Mouse (Mus musculus): ENCODE measurements around the gene Avpr1a.

Avpr1a gene

DNA sequence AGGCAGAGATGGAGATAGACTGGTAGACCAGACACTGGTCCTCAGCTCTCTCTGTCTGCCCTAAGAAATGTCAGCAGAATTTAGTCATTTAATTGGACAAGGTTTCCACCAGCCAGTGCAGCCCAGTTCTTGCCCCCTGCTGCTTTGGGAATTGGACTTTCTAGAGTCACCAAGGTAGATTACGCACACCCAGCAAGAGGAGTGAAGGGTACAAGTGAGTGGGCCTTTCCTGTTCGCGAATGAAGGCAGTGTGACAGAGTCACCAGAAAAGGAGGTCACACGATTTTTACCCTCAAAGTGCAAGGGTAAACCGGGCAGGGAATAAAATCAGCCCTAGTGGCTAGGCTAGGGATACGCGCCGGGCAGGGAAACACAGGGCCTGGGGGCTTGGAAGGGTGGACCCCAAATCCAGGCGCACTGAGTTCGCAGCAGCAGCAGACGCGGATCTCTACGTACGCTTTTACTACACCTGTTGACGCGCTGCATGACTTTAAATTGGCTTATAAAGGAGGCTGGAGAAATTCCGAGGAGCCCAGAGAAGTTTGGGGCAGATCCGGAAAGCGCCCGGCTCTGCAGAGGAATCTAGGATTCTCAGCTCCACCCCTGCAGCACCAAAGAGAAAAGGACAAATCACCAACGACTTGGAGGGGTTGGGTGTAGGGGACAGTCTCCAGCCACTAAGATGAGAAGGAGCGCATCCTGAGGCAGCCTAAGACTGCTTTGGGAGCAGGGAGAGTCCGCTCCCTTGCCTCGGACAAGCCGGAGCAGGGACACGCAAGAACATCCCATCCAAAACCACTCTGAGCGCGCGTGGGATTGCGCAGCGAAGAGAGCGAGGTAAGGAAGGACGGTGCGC lies at the start of gene Avpr1a:
TSS of gene Avpr1a (plus strand) at position 639 of the 856 bp plus-strand sequence.
- peak in 1 of 2 experiments; percentile 2 for DNase-seq (ENCODE audit: low spot score in 2 of 2)

DNA sequence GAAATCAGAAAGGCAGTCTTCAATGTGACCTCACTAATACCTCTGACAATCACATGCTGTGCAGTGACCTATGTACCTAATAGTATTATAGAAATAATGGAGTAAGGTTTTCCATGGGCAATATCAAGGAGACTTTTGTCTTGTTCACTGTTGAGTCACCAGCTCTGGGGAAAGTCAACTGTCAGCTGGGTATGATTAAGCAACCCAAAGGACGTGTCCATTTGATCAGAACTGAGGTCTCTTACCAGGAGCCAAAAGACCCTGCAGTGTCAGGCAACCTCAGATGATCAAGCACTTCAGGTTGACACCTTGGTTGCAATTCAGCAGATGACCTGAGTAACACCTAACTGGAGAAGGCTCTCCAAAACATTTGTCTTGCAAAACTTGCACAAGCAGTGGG lies 46.0 kb upstream of the Avpr1a start:
- DNase-seq (ENCODE audit: low spot score in 2 of 2): no peak

DNA sequence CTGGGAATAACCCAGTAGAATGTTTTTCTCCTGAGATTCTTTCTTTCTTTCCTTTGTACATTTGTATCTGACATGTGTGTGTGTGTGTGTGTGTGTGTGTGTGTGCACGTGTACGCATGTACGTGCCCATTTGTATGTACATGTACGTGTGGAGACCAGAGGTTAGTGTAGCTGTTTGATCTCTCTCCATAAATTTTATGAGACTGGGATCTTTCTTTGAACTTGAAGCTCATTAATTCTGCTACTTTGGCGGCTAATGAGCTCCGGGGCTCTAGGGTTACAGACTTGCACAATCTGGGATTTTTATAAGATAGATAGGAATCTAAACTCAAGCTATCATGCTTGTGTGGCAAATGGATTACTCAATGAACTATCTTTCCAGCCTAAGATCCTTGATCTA lies 42.0 kb upstream of the Avpr1a start:
- DNase-seq (ENCODE audit: low spot score in 2 of 2): no peak

DNA sequence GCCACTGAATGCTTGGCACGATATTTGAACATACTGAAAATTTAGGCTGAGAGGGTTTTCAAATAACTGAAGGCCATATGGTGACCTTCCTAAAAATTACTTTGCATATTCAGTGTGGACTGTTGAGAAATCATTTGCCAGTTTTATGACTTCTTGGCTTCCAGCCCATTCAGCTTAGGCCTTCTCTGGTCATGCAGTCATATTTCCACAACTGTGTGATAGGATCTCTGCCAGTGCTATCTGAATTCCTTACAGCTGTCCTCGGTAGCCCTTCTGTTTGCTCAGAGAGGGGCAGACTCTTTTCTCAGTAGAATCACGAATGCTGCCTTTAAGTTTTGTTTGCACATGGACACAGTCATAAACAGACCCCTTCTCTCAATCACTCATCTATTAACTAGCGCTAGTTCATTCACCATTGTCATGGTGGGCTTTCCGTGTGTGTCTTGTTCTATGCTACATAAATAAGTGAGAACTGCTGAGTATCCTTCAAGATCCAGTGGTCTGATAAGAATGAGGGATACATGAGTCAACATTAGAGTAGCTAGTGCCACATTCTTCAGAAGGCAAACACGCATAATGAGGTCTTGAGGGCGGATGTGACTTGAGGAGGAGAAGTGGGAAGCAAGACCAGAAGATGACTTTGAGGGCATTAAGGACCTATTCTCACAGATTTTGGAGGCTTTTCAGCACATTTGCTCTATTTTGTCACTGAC lies 39.4 kb upstream of the Avpr1a start:
- no peak for DNase-seq (ENCODE audit: low spot score in 2 of 2)

DNA sequence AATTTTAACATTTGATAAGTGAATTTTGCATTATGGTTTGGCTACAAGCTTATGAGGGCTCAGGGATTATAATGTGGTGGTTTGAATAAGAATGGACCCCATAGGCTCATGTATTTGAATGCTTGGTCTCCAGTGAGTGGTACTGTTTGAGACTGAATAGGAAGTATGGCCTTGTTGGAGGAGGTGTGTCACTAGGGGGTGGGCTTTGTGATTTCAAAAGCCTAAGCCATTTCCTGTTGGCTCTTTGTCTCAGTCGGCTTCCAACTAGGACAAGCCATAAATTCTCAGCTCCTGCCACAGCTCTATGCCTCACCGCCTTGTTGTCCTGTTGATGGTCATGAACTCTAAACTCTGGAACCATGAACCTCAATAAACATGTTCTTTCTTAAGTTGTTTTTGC lies 37.5 kb upstream of the Avpr1a start:
- DNase-seq (ENCODE audit: low spot score in 2 of 2): no peak

DNA sequence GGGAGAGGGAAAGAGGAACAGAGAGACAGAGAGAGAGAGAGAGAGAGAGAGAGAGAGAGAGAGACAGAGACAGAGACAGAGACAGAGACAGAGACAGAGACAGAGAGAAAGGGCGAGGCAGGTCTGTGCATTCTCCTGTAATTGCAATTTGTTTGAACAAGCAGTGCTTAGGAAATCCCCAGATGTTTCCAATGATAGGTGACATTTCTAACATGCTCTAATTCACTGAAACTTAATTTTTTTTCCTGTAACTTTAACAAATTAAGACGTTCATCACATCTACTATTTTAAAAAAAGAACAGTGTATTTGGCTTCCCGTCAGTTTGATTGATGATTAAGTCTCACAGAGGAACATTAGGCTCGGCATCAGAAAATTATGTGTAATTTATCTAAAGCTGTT lies 15.6 kb upstream of the Avpr1a start:
- DNase-seq (ENCODE audit: low spot score in 2 of 2): no peak

DNA sequence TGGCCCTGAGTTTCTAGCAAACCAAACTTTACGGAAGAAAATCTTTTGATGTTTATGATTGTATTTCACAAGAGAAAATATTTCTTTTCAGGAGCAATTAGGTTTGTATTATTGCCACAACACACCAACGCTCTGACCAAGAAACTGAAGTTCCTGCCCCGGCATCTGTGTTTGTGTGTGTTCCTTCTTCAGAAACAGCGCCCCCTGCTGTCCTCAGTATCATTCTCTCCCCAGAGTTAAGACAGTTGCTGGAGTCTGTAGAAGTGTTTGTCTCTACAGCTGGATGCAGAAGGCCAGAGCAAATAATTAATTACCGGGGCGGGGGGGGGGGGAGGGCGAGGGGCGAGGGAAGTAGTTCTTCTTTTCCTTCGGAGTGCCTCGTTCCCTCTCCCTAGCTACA lies 1.0 kb upstream of the Avpr1a start:
- DNase-seq (ENCODE audit: low spot score in 2 of 2): peak in 1 of 2 experiments; percentile 64

DNA sequence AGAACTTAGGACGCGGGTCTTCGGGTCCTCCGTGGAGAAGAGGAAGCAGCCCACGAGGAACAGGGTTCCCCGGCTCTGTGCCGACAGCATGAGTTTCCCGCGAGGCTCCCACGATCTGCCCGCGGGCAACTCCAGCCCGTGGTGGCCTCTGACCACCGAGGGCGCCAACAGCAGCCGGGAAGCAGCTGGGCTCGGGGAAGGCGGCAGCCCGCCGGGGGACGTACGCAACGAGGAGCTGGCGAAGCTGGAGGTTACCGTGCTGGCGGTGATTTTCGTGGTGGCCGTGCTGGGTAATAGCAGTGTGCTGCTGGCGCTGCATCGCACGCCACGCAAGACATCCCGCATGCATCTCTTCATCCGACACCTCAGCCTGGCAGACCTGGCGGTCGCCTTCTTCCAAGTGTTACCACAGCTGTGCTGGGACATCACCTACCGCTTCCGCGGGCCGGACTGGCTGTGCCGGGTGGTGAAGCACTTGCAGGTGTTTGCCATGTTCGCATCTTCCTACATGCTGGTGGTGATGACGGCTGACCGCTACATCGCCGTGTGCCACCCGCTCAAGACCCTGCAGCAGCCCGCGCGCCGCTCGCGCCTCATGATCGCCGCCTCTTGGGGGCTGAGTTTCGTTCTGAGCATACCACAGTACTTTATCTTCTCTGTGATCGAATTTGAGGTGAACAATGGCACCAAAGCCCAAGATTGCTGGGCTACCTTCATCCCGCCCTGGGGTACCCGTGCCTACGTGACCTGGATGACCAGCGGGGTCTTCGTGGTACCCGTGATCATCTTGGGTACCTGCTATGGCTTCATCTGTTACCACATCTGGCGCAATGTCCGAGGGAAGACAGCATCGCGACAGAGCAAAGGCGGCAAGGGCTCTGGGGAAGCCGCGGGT lies 665 bp downstream of the Avpr1a start:
- DNase-seq (ENCODE audit: low spot score in 2 of 2): peak in 1 of 2 experiments; percentile 4

DNA sequence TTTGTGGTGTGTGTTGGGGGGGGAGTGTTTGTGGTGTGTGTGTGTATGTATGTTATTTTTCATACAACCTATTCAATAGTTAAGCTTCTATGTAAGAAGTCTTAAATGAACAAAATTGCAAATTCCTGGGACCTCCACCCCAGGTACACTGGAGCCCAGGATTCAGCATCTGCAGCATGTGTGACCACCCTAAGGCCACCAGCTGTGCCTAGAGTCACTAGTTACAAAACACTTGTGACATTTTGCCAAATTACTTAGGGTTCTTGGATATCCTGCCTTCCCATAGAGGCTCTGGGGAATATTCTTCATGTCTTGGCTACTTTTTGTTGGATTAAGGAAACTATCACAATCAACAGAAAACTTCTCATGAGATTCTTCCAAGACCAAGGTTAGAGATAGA lies 1.6 kb downstream of the Avpr1a start:
- DNase-seq (ENCODE audit: low spot score in 2 of 2): no peak

DNA sequence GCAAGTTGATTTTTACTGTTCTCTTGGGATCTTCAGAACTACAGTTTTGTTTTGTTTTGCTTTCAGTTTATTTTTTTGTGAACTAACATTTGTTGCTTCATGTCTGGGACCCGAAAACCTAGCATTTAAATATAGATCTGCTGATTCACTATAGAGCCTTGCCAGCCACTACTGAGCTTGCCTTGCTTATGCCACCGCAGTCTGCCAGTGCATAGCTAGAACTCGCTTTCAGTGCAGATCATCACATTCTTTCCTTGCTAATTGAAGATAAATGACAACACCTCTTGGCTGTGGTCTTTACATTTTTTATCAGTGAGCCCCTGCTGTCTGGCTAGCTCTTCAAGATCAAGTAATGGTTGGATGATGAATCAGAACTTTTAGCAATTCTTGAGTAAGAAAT lies 5.2 kb downstream of the Avpr1a start:
- no peak for DNase-seq (ENCODE audit: low spot score in 2 of 2)

DNA sequence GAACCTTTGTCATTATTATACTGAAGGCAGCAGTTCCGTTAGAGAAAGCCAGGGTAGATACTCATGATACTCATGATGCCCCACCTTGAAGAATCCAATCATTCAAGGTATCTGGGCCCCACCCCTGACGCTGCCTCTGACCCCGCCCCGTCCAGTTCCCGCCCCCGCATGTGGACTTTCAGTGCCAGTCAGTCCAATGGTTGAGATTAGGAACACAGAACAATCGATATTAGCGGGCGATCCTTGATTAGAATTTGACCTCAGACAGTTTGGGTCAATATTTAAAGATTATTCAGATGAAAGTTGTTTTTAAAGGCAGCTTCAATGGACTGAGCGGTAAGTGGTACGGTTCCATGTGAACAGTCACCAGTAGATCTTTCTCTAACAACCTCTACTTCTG lies 7.5 kb downstream of the Avpr1a start:
- no peak for DNase-seq (ENCODE audit: low spot score in 2 of 2)

DNA sequence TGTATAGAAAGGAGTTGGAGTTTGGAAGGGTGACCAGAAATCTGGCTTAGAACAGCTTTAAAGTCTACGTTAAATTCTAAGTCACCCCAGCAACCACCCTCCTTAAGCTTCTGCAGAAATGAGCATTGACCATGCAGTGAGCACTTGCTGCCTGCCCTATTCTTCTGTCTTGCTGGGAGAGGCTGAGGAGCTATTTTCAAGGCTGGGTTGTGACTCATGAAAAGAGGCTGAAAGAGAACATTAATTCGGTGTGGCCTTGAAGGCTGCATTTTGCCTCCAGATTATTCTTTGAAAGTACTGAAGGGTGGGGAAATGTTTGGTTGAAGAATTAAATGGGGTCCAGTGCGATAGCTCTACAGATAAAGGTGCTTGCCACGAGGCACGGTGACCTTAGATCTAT lies 28.5 kb downstream of the Avpr1a start:
- no peak for DNase-seq (ENCODE audit: low spot score in 2 of 2)

DNA sequence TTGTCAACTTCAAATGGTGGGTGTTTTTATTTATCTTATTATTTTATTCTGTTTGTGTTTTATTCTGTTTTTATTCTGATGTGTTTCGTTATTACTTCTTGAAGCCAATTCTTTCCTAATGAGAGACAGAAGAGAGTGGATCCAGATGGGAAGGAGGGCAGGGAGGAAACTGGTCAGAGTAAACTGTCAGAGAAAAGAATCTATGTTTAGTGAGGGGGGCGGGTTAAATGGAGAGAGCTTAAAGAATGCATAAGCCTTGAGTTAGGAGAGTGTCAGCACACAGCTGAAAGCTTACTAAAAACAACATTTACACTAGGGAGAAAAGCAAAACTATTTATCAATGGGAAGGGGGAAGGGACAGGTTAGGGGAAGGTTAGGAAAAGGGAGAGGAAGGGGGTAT lies 50.3 kb downstream of the Avpr1a start:
- DNase-seq (ENCODE audit: low spot score in 2 of 2): no peak

DNA sequence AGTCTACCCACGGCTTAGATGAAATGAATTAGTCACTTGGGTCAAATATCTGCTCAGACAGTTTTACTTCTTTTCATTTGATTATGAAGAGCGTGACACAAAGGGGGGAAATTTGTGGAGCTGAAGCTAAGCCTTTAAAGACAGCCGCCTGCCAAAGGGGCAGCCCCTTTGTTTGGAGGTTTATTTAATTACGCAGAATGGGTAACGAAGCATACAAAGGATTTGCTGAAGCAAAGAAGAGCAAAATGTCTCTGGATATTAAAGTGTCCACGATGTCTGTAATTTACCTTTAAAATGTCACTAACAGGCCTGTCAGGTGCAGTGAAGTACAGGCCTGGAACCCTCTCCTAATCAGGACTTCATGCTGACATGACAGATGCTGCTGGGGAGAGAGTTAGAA lies 51.0 kb downstream of the Avpr1a start:
- DNase-seq (ENCODE audit: low spot score in 2 of 2): no peak
